Comparison of ENCODE assay signal across 18 mouse cellular contexts in genomic region chr1:184271254-184271653, GRCm38 (mm10).
"Had no signal": no experiment of that assay in that cellular context is flagged by ENCODE, and none has a peak within 500 bp of the region (broad histone marks: within the 10 kb centered on the region; RNA-seq: fewer than 3 reads in every experiment).

No protein-coding gene starts in this region.

- H3K4me1 ChIP-seq: midbrain, embryonic 12.5 days; midbrain, embryonic 15.5 days; neural tube, embryonic 13.5 days had no signal

- H3K27ac ChIP-seq: kidney, postnatal 0 days; layer of hippocampus, adult 2 months; liver, embryonic 14.5 days; macrophage; midbrain, embryonic 12.5 days; midbrain, embryonic 15.5 days; neural tube, embryonic 13.5 days; stomach, postnatal 0 days had no signal

- H3K36me3 ChIP-seq: midbrain, embryonic 12.5 days; midbrain, embryonic 15.5 days; neural tube, embryonic 13.5 days had no signal

- DNase-seq: kidney, postnatal 25 days; layer of hippocampus, adult 9-11 months; liver, postnatal 0 days; lung, embryonic 14.5 days; right cerebral cortex, adult 18-20 months; right cerebral cortex, postnatal 14 days; right cerebral cortex, postnatal 4 days; thymus, adult 2 months; thymus, postnatal 14 days; thymus, postnatal 4 days had no signal

- H3K4me3 ChIP-seq: layer of hippocampus, adult 2 months; midbrain, embryonic 12.5 days; midbrain, embryonic 15.5 days; neural tube, embryonic 13.5 days had no signal
